Mouse (Mus musculus) limb, embryonic 13.5 days (tissue): ENCODE results near the gene Clps. TPM values are rescaled to one million over a fixed set of nuclear protein-coding genes. Genes with fewer than 3 reads are reported as not detected.
"Not testable (repeated sequence)": the region's sequence is repeated elsewhere in the genome, so short reads cannot be mapped to it uniquely, and the experiment has no call there.

Source experiments
- ATAC-seq: fragments of 200-750 bp; cut with Nextera tagmentation; 2 replicates; pipeline ENCODE4 v1.8.0; 2017; ENCODE audit warnings: low read depth, moderate number of reproducible peaks, moderate TSS enrichment; ENCODE audit not compliant: low FRiP score
- H3K27ac ChIP-seq: fragments of 300-500 bp; sonication (generic); 2 replicates; pipeline ENCODE4 v1.5.1; 2015; ENCODE audit warnings: inconsistent platforms, mild to moderate bottlenecking, moderate library complexity
- H3K27me3 ChIP-seq: fragments of 300-500 bp; sonication (generic); 2 replicates; pipeline ENCODE4 v1.6.1; 2015; ENCODE audit warnings: mild to moderate bottlenecking, inconsistent platforms
- H3K36me3 ChIP-seq: fragments of 300-500 bp; sonication (generic); 2 replicates; pipeline ENCODE4 v1.6.1; 2015; ENCODE audit warnings: inconsistent platforms, mild to moderate bottlenecking, moderate library complexity
- H3K4me1 ChIP-seq: fragments of 300-500 bp; sonication (generic); 2 replicates; pipeline ENCODE4 v1.6.1; 2015; ENCODE audit warnings: inconsistent platforms
- H3K4me2 ChIP-seq: fragments of 300-500 bp; sonication (generic); replicated peaks from 2 replicates; pipeline ENCODE4 v1.6.1; 2015; ENCODE audit warnings: inconsistent platforms, mild to moderate bottlenecking, moderate library complexity
- H3K4me3 ChIP-seq: fragments of 300-500 bp; sonication (generic); 2 replicates; pipeline ENCODE4 v1.5.1; 2015; ENCODE audit warnings: moderate library complexity, mild to moderate bottlenecking, inconsistent platforms
- H3K9ac ChIP-seq: fragments of 300-500 bp; sonication (generic); 2 replicates; pipeline ENCODE4 v1.6.1; 2015; ENCODE audit warnings: mild to moderate bottlenecking, inconsistent platforms
- H3K9me3 ChIP-seq: fragments of 300-500 bp; sonication (generic); 2 replicates; pipeline ENCODE4 v1.6.1; 2016; ENCODE audit warnings: inconsistent platforms
- WGBS: fragments of 180-500 bp; shearing (Covaris S2); methylation state at CpG from one replicate; pipeline ENCODE4 v1.1.7; 2015; 5-methylcytosine and 5-hydroxymethylcytosine counted together
- polyA plus RNA-seq: library from polyadenylated mRNA; unstranded; fragments of >200 nt; fragmentation: Nextera tagmentation; extraction: Ambion mirVana; gene quantifications from 2 replicates; pipeline ENCODE4 v1.2.1, GENCODE M21; 2015

Clps gene
- polyA plus RNA-seq, 1 experiment from 2014 or later: 0.60 TPM

- ATAC-seq: peak; percentile 83; the same call in 1 of the 2 replicates
- H3K27ac ChIP-seq: no peak within 1 kb of the TSS
- no peaks in the 10 kb centered on the region for H3K9me3 ChIP-seq
- peaks cover 6% of the 10 kb centered on the region for H3K27me3 ChIP-seq
- H3K4me3 ChIP-seq: peak within 1 kb of the TSS; percentile 27
- no peak within 1 kb of the TSS for H3K9ac ChIP-seq
- H3K4me2 ChIP-seq: peak within 1 kb of the TSS; percentile 58
- peaks cover 8% of the 10 kb centered on the region for H3K4me1 ChIP-seq
- 15% methylated on average over 50 of the region's 50 CpGs for WGBS
- H3K36me3 ChIP-seq: no peaks in the 10 kb centered on the region
Observed at GRCm38 (mm10) chr17:28575244-28576125, 14.9 kb upstream of the Clps start, which contains the start of gene Lhfpl5. Gene Lhfpl5, plus strand, starts transcription at chr17:28575641.

- 82% methylated on average over 6 of the region's 6 CpGs for WGBS
- no peaks in the 10 kb centered on the region for H3K36me3 ChIP-seq
- peaks cover 6% of the 10 kb centered on the region for H3K27me3 ChIP-seq
- H3K9ac ChIP-seq: no peak overlapping the region
- no peak overlapping the region for H3K27ac ChIP-seq
- no peaks in the 10 kb centered on the region for H3K9me3 ChIP-seq
- no peak overlapping the region for H3K4me3 ChIP-seq
- ATAC-seq: no peak
- no peak overlapping the region for H3K4me2 ChIP-seq
- H3K4me1 ChIP-seq: peaks cover 8% of the 10 kb centered on the region
Observed at GRCm38 (mm10) chr17:28572941-28573340, 12.4 kb upstream of the Clps start.

GRCm38 (mm10) chr17:28572521-28572920 lies 12.0 kb upstream of the Clps start:
- H3K36me3 ChIP-seq: no peaks in the 10 kb centered on the region
- WGBS: 82% methylated on average over 7 of the region's 7 CpGs
- H3K4me1 ChIP-seq: peaks cover 8% of the 10 kb centered on the region
- H3K9ac ChIP-seq: no peak overlapping the region
- peaks cover 6% of the 10 kb centered on the region for H3K27me3 ChIP-seq
- ATAC-seq: no peak
- no peak overlapping the region for H3K4me3 ChIP-seq
- H3K9me3 ChIP-seq: no peaks in the 10 kb centered on the region
- no peak overlapping the region for H3K4me2 ChIP-seq
- H3K27ac ChIP-seq: no peak overlapping the region

- H3K4me1 ChIP-seq: peaks cover 8% of the 10 kb centered on the region
- no peak overlapping the region for H3K4me3 ChIP-seq
- H3K27ac ChIP-seq: no peak overlapping the region
- 88% methylated on average over 3 of the region's 3 CpGs for WGBS
- H3K9ac ChIP-seq: no peak overlapping the region
- H3K36me3 ChIP-seq: no peaks in the 10 kb centered on the region
- ATAC-seq: no peak
- H3K4me2 ChIP-seq: no peak overlapping the region
- H3K27me3 ChIP-seq: peaks cover 6% of the 10 kb centered on the region
- H3K9me3 ChIP-seq: no peaks in the 10 kb centered on the region
Observed at GRCm38 (mm10) chr17:28571868-28572267, 11.3 kb upstream of the Clps start.

- no peak for ATAC-seq
- no peak overlapping the region for H3K4me2 ChIP-seq
- WGBS: 52% methylated on average over 3 of the region's 3 CpGs
- H3K27ac ChIP-seq: no peak overlapping the region
- no peaks in the 10 kb centered on the region for H3K9me3 ChIP-seq
- no peaks in the 10 kb centered on the region for H3K4me1 ChIP-seq
- H3K4me3 ChIP-seq: no peak overlapping the region
- no peaks in the 10 kb centered on the region for H3K36me3 ChIP-seq
- H3K27me3 ChIP-seq: no peaks in the 10 kb centered on the region
- H3K9ac ChIP-seq: no peak overlapping the region
Observed at GRCm38 (mm10) chr17:28567541-28567940, 7.0 kb upstream of the Clps start.

GRCm38 (mm10) chr17:28565181-28565580 lies 4.6 kb upstream of the Clps start:
- Histone ChIP-seq H3K4me3 (no peak overlapping the region), H3K27me3 (no peaks in the 10 kb centered on the region), H3K27ac (no peak overlapping the region), H3K36me3 (no peaks in the 10 kb centered on the region), H3K9ac (no peak overlapping the region), H3K9me3 (no peaks in the 10 kb centered on the region), H3K4me2 (no peak overlapping the region), H3K4me1 (peaks cover 13% of the 10 kb centered on the region)
- ATAC-seq: no peak

- Histone ChIP-seq H3K4me1 (peaks cover 29% of the 10 kb centered on the region), H3K4me2 (no peak overlapping the region), H3K9me3 (no peaks in the 10 kb centered on the region), H3K9ac (no peak overlapping the region), H3K27me3 (no peaks in the 10 kb centered on the region), H3K27ac (no peak overlapping the region), H3K36me3 (no peaks in the 10 kb centered on the region), H3K4me3 (no peak overlapping the region)
- 47% methylated on average over 7 of the region's 7 CpGs for WGBS
- ATAC-seq: no peak
Observed at GRCm38 (mm10) chr17:28561613-28562012, 1.0 kb upstream of the Clps start.

GRCm38 (mm10) chr17:28557772-28558171 lies 2.8 kb downstream of the Clps start:
- Histone ChIP-seq H3K27me3 (no peaks in the 10 kb centered on the region), H3K9me3 (no peaks in the 10 kb centered on the region), H3K36me3 (no peaks in the 10 kb centered on the region), H3K4me1 (peaks cover 47% of the 10 kb centered on the region), H3K4me2 (no peak overlapping the region), H3K27ac (no peak overlapping the region), H3K4me3 (no peak overlapping the region), H3K9ac (no peak overlapping the region)
- peak; percentile 34; the same call in 1 of the 2 replicates for ATAC-seq
- 43% methylated on average over 6 of the region's 6 CpGs for whole genome bisulfite sequencing

GRCm38 (mm10) chr17:28556635-28557396 lies 3.8 kb downstream of the Clps start:
- no peak for ATAC-seq
- Histone ChIP-seq H3K4me3 (no peak overlapping the region), H3K9me3 (no peaks in the 10 kb centered on the region), H3K4me2 (no peak overlapping the region), H3K36me3 (no peaks in the 10 kb centered on the region), H3K27me3 (no peaks in the 10 kb centered on the region), H3K4me1 (peaks cover 49% of the 10 kb centered on the region), H3K27ac (peak overlapping the region; percentile 55; the same call in 1 of the 2 replicates), H3K9ac (no peak overlapping the region)
- whole genome bisulfite sequencing: 42% methylated on average over 6 of the region's 6 CpGs

- not testable (repeated sequence) for H3K36me3 ChIP-seq, H3K27ac ChIP-seq, H3K4me3 ChIP-seq, H3K9me3 ChIP-seq, ATAC-seq, H3K27me3 ChIP-seq, H3K4me2 ChIP-seq, H3K9ac ChIP-seq
- WGBS: 84% methylated on average over 4 of the region's 4 CpGs
- peaks cover 40% of the 10 kb centered on the region for H3K4me1 ChIP-seq
Observed at GRCm38 (mm10) chr17:28554021-28554420, 6.5 kb downstream of the Clps start.

- no peaks in the 10 kb centered on the region for H3K36me3 ChIP-seq
- peaks cover 38% of the 10 kb centered on the region for H3K4me1 ChIP-seq
- 0 out of 2 replicates have a peak overlapping the region, but pooled peaks have one; percentile 31 for H3K9ac ChIP-seq
- H3K27me3 ChIP-seq: no peaks in the 10 kb centered on the region; the same call in 1 of the 2 replicates
- H3K4me2 ChIP-seq: no peak overlapping the region; the same call in 1 of the 2 replicates
- peak overlapping the region; percentile 28; the same call in 1 of the 2 replicates for H3K27ac ChIP-seq
- H3K4me3 ChIP-seq: no peak overlapping the region
- WGBS: 3% methylated on average over 14 of the region's 14 CpGs
- no peaks in the 10 kb centered on the region for H3K9me3 ChIP-seq
- peak; percentile 48; the same call in 1 of the 2 replicates for ATAC-seq
Observed at GRCm38 (mm10) chr17:28553040-28553793, 7.3 kb downstream of the Clps start.
